Mouse (Mus musculus): Measurements from ENCODE around the gene Olfr168. TPM values are rescaled to one million over a fixed set of nuclear protein-coding genes. Genes with fewer than 3 reads are reported as not detected.
"Not testable (repeated sequence)": the region's sequence is repeated elsewhere in the genome, so short reads cannot be mapped to it uniquely, and the experiment has no call there.

Gene Olfr168
- not detected for total RNA-seq (2021)
- long read RNA-seq, experiment 1: 0 reads
- long read RNA-seq, experiment 2: 0 reads

GRCm38 (mm10) chr16:19535455-19535854 is at the start of gene Olfr168:
Gene Olfr168 (minus strand): TSS chr16:19535555.
- no peak for DNase-seq (ENCODE audit: low spot score in 2 of 2)

GRCm38 (mm10) chr16:19571709-19572108 is 36.4 kb upstream of the Olfr168 start, which contains the start of gene Olfr169:
Gene Olfr169 (minus strand): TSS chr16:19571809.
- DNase-seq (ENCODE audit: low spot score in 2 of 2): not testable (repeated sequence)

DNA sequence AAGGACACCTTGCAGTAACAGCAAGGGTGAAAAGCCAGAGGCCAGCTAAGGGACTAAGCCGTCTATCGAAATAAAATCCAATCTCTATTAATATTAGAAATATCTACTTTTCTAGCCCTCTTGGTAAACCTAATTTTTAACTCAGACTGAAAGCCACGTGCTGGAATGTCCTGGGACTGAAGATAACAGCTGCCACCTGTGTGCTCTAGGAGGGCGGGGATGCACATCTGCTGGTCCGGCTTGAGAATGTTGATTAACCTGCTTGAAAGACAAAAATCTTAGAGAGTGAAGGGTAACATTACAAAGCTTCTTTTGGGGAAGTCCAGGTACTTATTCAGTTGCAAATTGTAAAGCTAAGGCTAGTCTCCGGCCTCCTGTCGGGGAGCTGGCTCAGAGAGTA is 18.1 kb upstream of the Olfr168 start:
- DNase-seq (ENCODE audit: low spot score in 2 of 2): not testable (repeated sequence)

- DNase-seq (ENCODE audit: low spot score in 2 of 2): not testable (repeated sequence)
Observed at GRCm38 (mm10) chr16:19552246-19552645, 16.9 kb upstream of the Olfr168 start.

- DNase-seq (ENCODE audit: low spot score in 2 of 2): no peak
Observed at GRCm38 (mm10) chr16:19522166-19522565, 13.2 kb downstream of the Olfr168 start, which contains the start of gene Olfr167. Gene Olfr167 (minus strand): TSS chr16:19522266.

DNA sequence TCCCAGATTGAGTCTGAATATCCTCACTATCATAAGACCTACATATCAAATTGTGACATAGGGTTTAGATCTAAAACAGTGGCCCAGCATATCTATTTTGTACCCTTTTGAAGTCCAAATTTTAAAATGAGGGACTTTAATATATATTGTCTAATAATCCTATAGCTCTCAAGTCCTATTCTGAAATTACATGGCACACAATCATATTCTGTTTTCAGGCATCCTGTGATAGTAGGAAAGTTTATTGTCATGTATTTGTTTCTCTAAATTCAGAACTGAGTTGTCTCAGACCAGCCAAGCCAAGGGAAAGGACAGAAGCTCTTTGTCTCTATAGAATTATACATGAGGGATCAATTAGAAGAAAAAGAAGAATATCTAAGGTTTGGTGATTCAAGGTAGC is 52.0 kb downstream of the Olfr168 start, which contains the start of gene Olfr166:
TSS of gene Olfr166 (plus strand) at position 301 of the 400 bp plus-strand sequence.
- no peak for DNase-seq (ENCODE audit: low spot score in 2 of 2)

Other genes with a start within 250 kb of the Olfr168 start
- not detected for gene Olfr164, start 221.5 kb downstream of the Olfr168 start, total RNA-seq (2021)
- gene Olfr165, start 112.4 kb downstream of the Olfr168 start, total RNA-seq (2021): not detected
- not detected for gene Olfr166, start 51.9 kb downstream of the Olfr168 start, total RNA-seq (2021)
- not detected for gene Olfr167, start 13.3 kb downstream of the Olfr168 start, total RNA-seq (2021)
- not detected for gene Olfr169, start 36.3 kb upstream of the Olfr168 start, total RNA-seq (2021)
- not detected for gene Olfr170, start 76.3 kb upstream of the Olfr168 start, total RNA-seq (2021)
- not detected for gene Olfr171, start 94.4 kb upstream of the Olfr168 start, total RNA-seq (2021)
- under 1 TPM; 0.10 to 0.12 TPM for gene Lamp3, start 170.8 kb upstream of the Olfr168 start, total RNA-seq (2021)
- gene B3gnt5, start 224.7 kb upstream of the Olfr168 start, total RNA-seq (2021): 1 to 10 TPM; 7.7 to 9.1 TPM

Data from gastrocnemius, postnatal 4 days (tissue).